Mouse (Mus musculus): ENCODE measurements around the gene Mvp.

Mvp gene

GRCm38 (mm10) chr7:126988816-126989215 is 25.6 kb downstream of the Mvp start:
- no peak for DNase-seq (ENCODE audit: low read depth)

GRCm38 (mm10) chr7:126986319-126986718 is 28.1 kb downstream of the Mvp start:
- DNase-seq (ENCODE audit: low read depth): no peak

GRCm38 (mm10) chr7:126984667-126985444 is 29.6 kb downstream of the Mvp start:
- DNase-seq (ENCODE audit: low read depth): no peak

- DNase-seq (ENCODE audit: low read depth): no peak
Measured at GRCm38 (mm10) chr7:126983113-126983512, 31.3 kb downstream of the Mvp start.

GRCm38 (mm10) chr7:126982054-126982453 is 32.4 kb downstream of the Mvp start:
- DNase-seq (ENCODE audit: low read depth): no peak

GRCm38 (mm10) chr7:126981601-126982000 is 32.8 kb downstream of the Mvp start:
- DNase-seq (ENCODE audit: low read depth): no peak

- DNase-seq (ENCODE audit: low read depth): no peak
Measured at GRCm38 (mm10) chr7:126978841-126979240, 35.6 kb downstream of the Mvp start.

- DNase-seq (ENCODE audit: low read depth): peak; percentile 20
Measured at GRCm38 (mm10) chr7:126976878-126977459, 37.5 kb downstream of the Mvp start.

- peak; percentile 98 for DNase-seq (ENCODE audit: low read depth)
Measured at GRCm38 (mm10) chr7:126975950-126976866, 38.2 kb downstream of the Mvp start, which contains the start of gene Cdiptos. Gene Cdiptos, minus strand, starts transcription at chr7:126976098.

- no peak for DNase-seq (ENCODE audit: low read depth)
Measured at GRCm38 (mm10) chr7:126975893-126975949, 38.7 kb downstream of the Mvp start, which contains the start of gene Cdipt. Gene Cdipt, plus strand, starts transcription at chr7:126975914.

- DNase-seq (ENCODE audit: low read depth): peak; percentile 57
Measured at GRCm38 (mm10) chr7:126975493-126975892, 38.9 kb downstream of the Mvp start.

- DNase-seq (ENCODE audit: low read depth): no peak
Measured at GRCm38 (mm10) chr7:126967361-126967760, 47.1 kb downstream of the Mvp start.

GRCm38 (mm10) chr7:126965568-126965967 is 48.9 kb downstream of the Mvp start:
- no peak for DNase-seq (ENCODE audit: low read depth)

- DNase-seq (ENCODE audit: low read depth): peak; percentile 56
Measured at GRCm38 (mm10) chr7:126963548-126964286, 50.7 kb downstream of the Mvp start.

- no peak for DNase-seq (ENCODE audit: low read depth)
Measured at GRCm38 (mm10) chr7:126961965-126962364, 52.5 kb downstream of the Mvp start.

GRCm38 (mm10) chr7:126961095-126961494 is 53.3 kb downstream of the Mvp start:
- DNase-seq (ENCODE audit: low read depth): no peak

GRCm38 (mm10) chr7:126959780-126960179 is 54.6 kb downstream of the Mvp start:
- DNase-seq (ENCODE audit: low read depth): no peak

- no peak for DNase-seq (ENCODE audit: low read depth)
Measured at GRCm38 (mm10) chr7:126955125-126955524, 59.3 kb downstream of the Mvp start.

- no peak for DNase-seq (ENCODE audit: low read depth)
Measured at GRCm38 (mm10) chr7:126952646-126953045, 61.8 kb downstream of the Mvp start.

GRCm38 (mm10) chr7:126951741-126952140 is 62.7 kb downstream of the Mvp start:
- no peak for DNase-seq (ENCODE audit: low read depth)

GRCm38 (mm10) chr7:126950647-126951615 is 63.5 kb downstream of the Mvp start:
- DNase-seq (ENCODE audit: low read depth): no peak
